Mouse (Mus musculus) midbrain, embryonic 16.5 days (tissue): ENCODE measurements around the gene Ccdc183. TPM values are rescaled to one million over a fixed set of nuclear protein-coding genes. Genes with fewer than 3 reads are reported as not detected.

Experiments used
- ATAC-seq: fragments of 200-750 bp; cut with Nextera tagmentation; 2 replicates; pipeline ENCODE4 v1.8.0; 2017; ENCODE audit warnings: moderate TSS enrichment
- H3K27ac ChIP-seq: fragments of 300-500 bp; sonication (generic); 2 replicates; pipeline ENCODE4 v1.5.1; 2014; ENCODE audit warnings: mild to moderate bottlenecking, low read length, mixed read lengths
- H3K27me3 ChIP-seq: fragments of 300-500 bp; sonication (generic); 2 replicates; pipeline ENCODE4 v1.6.1; 2014; ENCODE audit warnings: low read depth, low read length, mixed read lengths; ENCODE audit not compliant: control insufficient read depth, insufficient read depth
- H3K36me3 ChIP-seq: fragments of 300-500 bp; sonication (generic); 2 replicates; pipeline ENCODE4 v1.6.1; 2014; ENCODE audit warnings: mild to moderate bottlenecking, low read length, moderate library complexity, mixed read lengths; ENCODE audit not compliant: control insufficient read depth, insufficient read depth
- H3K4me1 ChIP-seq: fragments of 300-500 bp; sonication (generic); 2 replicates; pipeline ENCODE4 v1.6.1; 2014; ENCODE audit warnings: mild to moderate bottlenecking, low read length, mixed read lengths; ENCODE audit not compliant: control insufficient read depth, insufficient read depth
- H3K4me2 ChIP-seq: fragments of 300-500 bp; sonication (generic); 2 replicates; pipeline ENCODE4 v1.6.1; 2014; ENCODE audit warnings: mild to moderate bottlenecking, low read length, mixed read lengths
- H3K4me3 ChIP-seq: fragments of 300-500 bp; sonication (generic); 2 replicates; pipeline ENCODE4 v1.5.1; 2014; ENCODE audit warnings: low read depth, mild to moderate bottlenecking, low read length, moderate library complexity, mixed read lengths
- H3K9ac ChIP-seq: fragments of 300-500 bp; sonication (generic); 2 replicates; pipeline ENCODE4 v1.6.1; 2014; ENCODE audit warnings: low read depth, low read length, mixed read lengths
- H3K9me3 ChIP-seq: fragments of 300-500 bp; sonication (generic); replicated peaks from 2 replicates; pipeline ENCODE4 v1.6.1; 2014; ENCODE audit warnings: mild to moderate bottlenecking, low read length, mixed read lengths; ENCODE audit not compliant: control insufficient read depth, poor library complexity, severe bottlenecking
- WGBS: fragments of 180-500 bp; shearing (Covaris S2); extraction: QIAGEN DNeasy Blood & Tissue Kit; methylation state at CpG from one replicate; pipeline ENCODE4 v1.1.7; 2014; 5-methylcytosine and 5-hydroxymethylcytosine counted together
- polyA plus RNA-seq: library from polyadenylated mRNA; unstranded; fragments of >200 nt; fragmentation: Nextera tagmentation; extraction: Ambion mirVana; gene quantifications from 2 replicates; pipeline ENCODE4 v1.2.1, GENCODE M21; 2015

The Ccdc183 gene
- 0.11 and 0.24 TPM in 2 replicates for polyA plus RNA-seq

DNA sequence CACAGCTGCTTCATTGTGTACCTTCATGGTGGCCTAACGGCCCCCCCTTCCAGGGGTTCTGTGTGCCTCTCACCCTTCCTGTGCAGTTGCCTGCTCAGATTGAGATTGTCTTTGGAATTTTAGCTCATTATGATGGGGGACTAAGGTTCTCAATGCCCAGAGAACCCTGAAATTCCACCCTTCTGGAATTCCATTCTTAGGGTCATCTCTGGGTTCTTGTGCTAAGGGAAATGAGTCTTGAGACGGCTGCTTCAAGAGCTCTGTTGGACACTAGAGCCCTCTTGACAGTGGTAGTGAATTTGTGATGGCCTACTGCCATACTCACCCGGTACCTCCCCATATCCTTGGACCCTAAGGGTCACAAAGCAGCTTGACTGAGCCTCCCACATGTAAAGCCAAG lies at the start of gene Ccdc183:
Gene Ccdc183, minus strand, starts transcription at position 101 of the 400 bp plus-strand sequence.
- H3K27ac ChIP-seq, result no peak within 1 kb of the TSS
- 80% methylated on average over 3 of the region's 3 CpGs for WGBS
- H3K4me3 ChIP-seq, result no peak within 1 kb of the TSS
- H3K27me3 ChIP-seq, result peaks cover 32% of the 10 kb centered on the region
- 0 out of 2 replicates have a peak, but pooled peaks cover 3% of the 10 kb centered on the region for H3K9me3 ChIP-seq
- ATAC-seq, result no peak
- peaks cover 12% of the 10 kb centered on the region for H3K4me1 ChIP-seq
- H3K9ac ChIP-seq, result no peak within 1 kb of the TSS
- no peaks in the 10 kb centered on the region for H3K36me3 ChIP-seq
- H3K4me2 ChIP-seq, result no peak within 1 kb of the TSS

GRCm38 (mm10) chr2:25666516-25666915 lies 49.0 kb upstream of the Ccdc183 start:
- WGBS, result 73% methylated on average over 1 of the region's 1 CpGs
- Histone ChIP-seq H3K4me2 (no peak overlapping the region), H3K4me1 (no peaks in the 10 kb centered on the region), H3K9ac (no peak overlapping the region), H3K27me3 (no peaks in the 10 kb centered on the region), H3K27ac (no peak overlapping the region), H3K36me3 (no peaks in the 10 kb centered on the region), H3K4me3 (no peak overlapping the region), H3K9me3 (no peaks in the 10 kb centered on the region)
- no peak for ATAC-seq

- no peak for ATAC-seq
- H3K27me3 ChIP-seq, result no peaks in the 10 kb centered on the region
- WGBS, result 84% methylated on average over 5 of the region's 5 CpGs
- H3K4me3 ChIP-seq, result no peak overlapping the region
- H3K4me1 ChIP-seq, result no peaks in the 10 kb centered on the region
- H3K27ac ChIP-seq, result no peak overlapping the region
- H3K9ac ChIP-seq, result no peak overlapping the region
- no peak overlapping the region for H3K4me2 ChIP-seq
- H3K9me3 ChIP-seq, result no peaks in the 10 kb centered on the region
- H3K36me3 ChIP-seq, result no peaks in the 10 kb centered on the region
Observed at GRCm38 (mm10) chr2:25664125-25664524, 46.6 kb upstream of the Ccdc183 start.

DNA sequence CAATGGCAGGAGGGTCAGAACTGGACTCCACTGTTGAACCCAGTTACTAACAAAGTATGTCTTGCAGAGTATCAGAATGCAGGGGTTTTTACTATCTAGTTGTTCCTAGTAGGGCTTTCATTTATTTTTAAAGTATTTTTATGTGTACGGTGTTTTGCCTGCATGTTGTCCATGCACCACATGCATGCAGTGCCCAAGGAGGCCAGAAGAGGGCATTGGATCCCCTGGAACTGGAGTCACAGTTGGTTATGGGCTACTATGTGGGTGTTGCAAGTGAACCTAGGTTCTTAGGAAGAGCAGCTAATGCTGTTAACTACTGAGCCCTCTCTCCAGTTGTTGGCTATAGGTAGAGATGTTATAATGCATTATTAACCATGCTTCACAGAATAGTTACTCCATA lies 46.0 kb upstream of the Ccdc183 start:
- H3K4me2 ChIP-seq, result no peak overlapping the region
- 77% methylated on average over 1 of the region's 1 CpGs for WGBS
- H3K4me3 ChIP-seq, result no peak overlapping the region
- no peaks in the 10 kb centered on the region for H3K27me3 ChIP-seq
- H3K27ac ChIP-seq, result no peak overlapping the region
- H3K9ac ChIP-seq, result no peak overlapping the region
- H3K9me3 ChIP-seq, result no peaks in the 10 kb centered on the region
- no peaks in the 10 kb centered on the region for H3K4me1 ChIP-seq
- H3K36me3 ChIP-seq, result no peaks in the 10 kb centered on the region
- no peak for ATAC-seq

DNA sequence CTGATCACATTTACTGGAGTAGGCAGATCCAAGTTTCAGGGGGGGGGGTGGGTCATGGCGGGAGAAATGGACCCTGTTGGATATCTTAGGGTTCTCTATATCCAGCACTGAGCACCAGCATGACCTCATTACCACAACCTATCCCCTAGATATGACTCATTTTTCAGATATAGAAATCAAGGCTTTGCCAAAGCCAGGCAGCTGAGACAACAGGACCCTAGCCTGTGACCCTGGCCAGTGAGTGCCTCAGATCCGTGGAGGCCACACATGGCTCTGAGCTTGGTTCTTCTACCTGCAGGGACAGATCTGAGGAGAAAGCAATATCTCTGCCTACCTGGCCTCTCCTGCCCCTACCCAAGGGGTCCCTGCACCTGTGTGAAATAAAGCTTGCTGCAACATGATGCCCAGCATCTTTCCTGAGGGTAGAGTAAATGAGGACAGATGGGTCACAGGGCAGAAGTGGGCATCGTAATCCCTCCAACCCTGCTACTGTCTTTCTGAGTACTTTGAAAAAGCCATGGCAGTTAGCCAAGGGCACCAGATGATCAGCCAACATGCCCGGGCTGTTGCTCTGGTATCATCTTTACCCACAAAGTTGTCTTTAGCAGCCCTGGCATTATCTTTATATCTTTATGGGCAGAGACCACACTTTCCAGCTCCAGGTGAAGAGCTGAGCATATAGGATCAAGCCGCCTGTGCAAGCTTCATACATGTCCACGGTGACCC lies 43.9 kb upstream of the Ccdc183 start:
- WGBS, result 92% methylated on average over 6 of the region's 6 CpGs
- no peaks in the 10 kb centered on the region for H3K9me3 ChIP-seq
- no peak overlapping the region for H3K4me3 ChIP-seq
- no peaks in the 10 kb centered on the region for H3K4me1 ChIP-seq
- no peaks in the 10 kb centered on the region for H3K36me3 ChIP-seq
- no peak for ATAC-seq
- no peak overlapping the region for H3K9ac ChIP-seq
- no peak overlapping the region for H3K4me2 ChIP-seq
- H3K27me3 ChIP-seq, result no peaks in the 10 kb centered on the region
- no peak overlapping the region for H3K27ac ChIP-seq

GRCm38 (mm10) chr2:25660279-25660678 lies 42.8 kb upstream of the Ccdc183 start:
- H3K4me2 ChIP-seq, result no peak overlapping the region
- no peaks in the 10 kb centered on the region for H3K4me1 ChIP-seq
- 96% methylated on average over 8 of the region's 8 CpGs for WGBS
- no peaks in the 10 kb centered on the region for H3K9me3 ChIP-seq
- H3K36me3 ChIP-seq, result no peaks in the 10 kb centered on the region
- no peak overlapping the region for H3K9ac ChIP-seq
- no peak for ATAC-seq
- H3K27ac ChIP-seq, result no peak overlapping the region
- H3K27me3 ChIP-seq, result no peaks in the 10 kb centered on the region
- H3K4me3 ChIP-seq, result no peak overlapping the region

- ATAC-seq, result no peak
- Histone ChIP-seq H3K4me1 (no peaks in the 10 kb centered on the region), H3K9me3 (no peaks in the 10 kb centered on the region), H3K27ac (no peak within 1 kb of the TSS), H3K9ac (no peak within 1 kb of the TSS), H3K4me2 (no peak within 1 kb of the TSS), H3K4me3 (no peak within 1 kb of the TSS), H3K36me3 (no peaks in the 10 kb centered on the region), H3K27me3 (no peaks in the 10 kb centered on the region)
Observed at GRCm38 (mm10) chr2:25657652-25658051, 40.2 kb upstream of the Ccdc183 start, which contains the start of gene Lcn5. Gene Lcn5 (plus strand): TSS chr2:25657952.

DNA sequence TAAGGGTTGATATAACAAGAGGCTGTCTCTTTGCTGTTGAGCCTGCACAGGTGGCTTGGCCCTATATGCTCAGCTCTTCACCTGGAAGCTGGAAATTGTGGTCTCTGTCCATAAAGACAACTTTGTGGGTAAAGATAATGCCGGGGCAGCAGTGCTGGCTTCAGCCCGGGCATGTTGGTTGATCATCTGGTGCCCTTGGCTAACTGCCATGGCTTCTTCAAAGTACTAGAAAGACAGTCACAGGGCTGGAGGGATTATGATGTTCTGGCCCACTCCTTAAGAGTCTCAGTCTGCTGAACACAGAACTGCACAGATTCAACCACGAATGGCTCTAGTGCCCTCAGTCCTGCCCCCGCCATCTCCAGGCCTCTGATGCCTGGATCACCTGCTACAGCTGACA lies 39.8 kb upstream of the Ccdc183 start:
- WGBS, result 84% methylated on average over 4 of the region's 4 CpGs

GRCm38 (mm10) chr2:25656691-25657090 lies 39.2 kb upstream of the Ccdc183 start:
- no peak for ATAC-seq
- Histone ChIP-seq H3K9me3 (no peaks in the 10 kb centered on the region), H3K27ac (no peak overlapping the region), H3K27me3 (no peaks in the 10 kb centered on the region), H3K4me1 (no peaks in the 10 kb centered on the region), H3K9ac (no peak overlapping the region), H3K4me2 (no peak overlapping the region), H3K4me3 (no peak overlapping the region), H3K36me3 (no peaks in the 10 kb centered on the region)
- WGBS, result 82% methylated on average over 4 of the region's 4 CpGs

More for the DNA sequence above, 39.8 kb upstream of the Ccdc183 start:
- no peak for ATAC-seq
- H3K4me3 ChIP-seq, result no peak overlapping the region
- H3K36me3 ChIP-seq, result no peaks in the 10 kb centered on the region
- H3K9ac ChIP-seq, result no peak overlapping the region
- H3K27ac ChIP-seq, result no peak overlapping the region
- H3K4me2 ChIP-seq, result no peak overlapping the region
- H3K9me3 ChIP-seq, result no peaks in the 10 kb centered on the region
- no peaks in the 10 kb centered on the region for H3K27me3 ChIP-seq
- no peaks in the 10 kb centered on the region for H3K4me1 ChIP-seq
